Mouse (Mus musculus) cerebellum, adult 2 months (tissue): Measurements from ENCODE around the gene Atg7.

Source experiments
- CTCF ChIP-seq: fragments of 200-500 bp; IDR thresholded peaks from 2 replicates; pipeline ENCODE4 v1.5.1; 2011; ENCODE audit warnings: low read depth, mild to moderate bottlenecking, control low read depth, low read length, moderate library complexity, borderline replicate concordance; ENCODE audit not compliant: insufficient read depth
- POLR2A ChIP-seq: fragments of 200-500 bp; IDR thresholded peaks from 2 replicates; pipeline ENCODE4 v1.6.1; 2011; ENCODE audit warnings: low read length, control low read depth, borderline replicate concordance; ENCODE audit not compliant: insufficient read depth

- TF ChIP-seq CTCF (no peak), POLR2A (no peak)
Observed at GRCm38 (mm10) chr6:114869501-114870076, 226.7 kb downstream of the Atg7 start.
